Comparison of ENCODE assay signal across 8 mouse cellular contexts in the genomic region with DNA sequence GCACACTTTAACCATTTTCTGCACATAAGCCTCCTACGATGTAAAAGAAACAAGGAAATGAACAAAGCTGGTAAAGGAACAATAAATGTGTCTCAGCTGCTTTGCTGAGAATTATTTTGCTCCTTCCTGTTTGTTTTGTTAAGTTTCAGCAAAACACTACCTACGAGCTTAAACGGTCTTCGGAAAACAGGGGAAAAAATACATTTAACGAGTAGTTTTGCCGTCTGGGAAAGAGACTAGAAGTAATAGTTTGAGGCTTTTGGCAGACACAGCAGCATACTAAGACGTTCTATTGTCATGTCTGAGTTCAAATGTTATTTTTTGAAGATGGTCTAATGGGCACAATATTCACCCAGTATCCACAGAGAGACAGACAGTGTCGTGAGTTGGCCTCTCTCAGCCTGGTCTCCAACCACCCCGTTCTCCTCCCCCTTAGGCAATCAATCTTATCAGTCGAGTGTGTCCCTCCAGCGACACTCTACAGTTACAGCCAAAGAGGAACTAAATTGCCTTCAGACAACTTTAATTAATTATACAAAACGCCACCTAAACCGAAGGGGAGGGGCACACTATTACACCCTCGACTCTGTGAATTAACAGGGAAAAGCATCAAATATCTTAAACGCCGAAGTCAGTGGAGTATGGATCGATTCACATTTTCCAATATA. TPM values are rescaled to one million over a fixed set of nuclear protein-coding genes. Genes with fewer than 3 reads are reported as not detected.
A peak's percentile ranks its signal among the peaks of the same experiment; 100 is the strongest.
DNase-seq lines count a peak whose midpoint lies in the region; ATAC-seq lines count a peak whose summit lies in the region.

No protein-coding gene starts in this region.

- peaks cover 21% of the 10 kb centered on the region for H3K4me1 ChIP-seq in embryonic facial prominence, embryonic 15.5 days
- H3K4me1 ChIP-seq in hindbrain, embryonic 15.5 days (replicated peaks) = peaks cover 14% of the 10 kb centered on the region
- peaks cover 16% of the 10 kb centered on the region for H3K4me1 ChIP-seq in midbrain, embryonic 13.5 days (replicated peaks)

- ATAC-seq in embryonic facial prominence, embryonic 15.5 days (ENCODE audit: insufficient number of reproducible peaks, low FRiP score, low TSS enrichment, low read depth) = no peak
- no peak for ATAC-seq in hindbrain, embryonic 15.5 days (ENCODE audit: low FRiP score, low read depth)
- no peak for ATAC-seq in midbrain, embryonic 13.5 days
- ATAC-seq in activated CD4-positive, CD25-positive, alpha-beta regulatory T cell, adult 4 months = no peak

- H3K36me3 ChIP-seq in embryonic facial prominence, embryonic 15.5 days = no peaks in the 10 kb centered on the region
- H3K36me3 ChIP-seq in hindbrain, embryonic 15.5 days = no peaks in the 10 kb centered on the region
- no peaks in the 10 kb centered on the region for H3K36me3 ChIP-seq in midbrain, embryonic 13.5 days

- no peak overlapping the region for H3K27ac ChIP-seq in embryonic facial prominence, embryonic 15.5 days (replicated peaks)
- peak overlapping the region; percentile 70 for H3K27ac ChIP-seq in hindbrain, embryonic 15.5 days (replicated peaks)
- no peak overlapping the region for H3K27ac ChIP-seq in midbrain, embryonic 13.5 days

- H3K9ac ChIP-seq in embryonic facial prominence, embryonic 15.5 days = peak overlapping the region; percentile 12; the same call in 1 of the 2 replicates
- no peak overlapping the region for H3K9ac ChIP-seq in hindbrain, embryonic 15.5 days
- H3K9ac ChIP-seq in midbrain, embryonic 13.5 days (replicated peaks) = no peak overlapping the region

- H3K4me3 ChIP-seq in embryonic facial prominence, embryonic 15.5 days (replicated peaks) = peak overlapping the region; percentile 61
- H3K4me3 ChIP-seq in hindbrain, embryonic 15.5 days = peak overlapping the region; percentile 59
- peak overlapping the region; percentile 76 for H3K4me3 ChIP-seq in midbrain, embryonic 13.5 days (replicated peaks)

- 30% methylated on average over 17 of the region's 17 CpGs for WGBS in embryonic facial prominence, embryonic 15.5 days
- 35% methylated on average over 17 of the region's 17 CpGs for WGBS in hindbrain, embryonic 15.5 days
- WGBS in midbrain, embryonic 13.5 days = 51% methylated on average over 17 of the region's 17 CpGs

- intact Hi-C loops in heart, postnatal 25 days (cut with DNase I) = loop anchor here (5.0 kb wide), 4 partner anchors 362 to 1368 kb away; no protein-coding TSS in a partner anchor

- H3K9me3 ChIP-seq in embryonic facial prominence, embryonic 15.5 days (replicated peaks) = no peaks in the 10 kb centered on the region
- H3K9me3 ChIP-seq in hindbrain, embryonic 15.5 days = no peaks in the 10 kb centered on the region
- H3K9me3 ChIP-seq in midbrain, embryonic 13.5 days = no peaks in the 10 kb centered on the region

- peak; percentile 90 for DNase-seq in heart, adult 11 months
- no peak for DNase-seq in heart, postnatal 25 days (ENCODE audit: low spot score)
- no peak for DNase-seq in layer of hippocampus, adult 11-12 months (ENCODE audit: low spot score)
- no peak for DNase-seq in cerebellum, adult 8-10 months

- peak overlapping the region; percentile 85 for H3K4me2 ChIP-seq in embryonic facial prominence, embryonic 15.5 days (replicated peaks)
- peak overlapping the region; percentile 84 for H3K4me2 ChIP-seq in hindbrain, embryonic 15.5 days
- peak overlapping the region; percentile 91 for H3K4me2 ChIP-seq in midbrain, embryonic 13.5 days (replicated peaks)

- peaks cover 10% of the 10 kb centered on the region; the same call in 1 of the 2 replicates for H3K27me3 ChIP-seq in embryonic facial prominence, embryonic 15.5 days
- H3K27me3 ChIP-seq in hindbrain, embryonic 15.5 days = no peaks in the 10 kb centered on the region
- H3K27me3 ChIP-seq in midbrain, embryonic 13.5 days = peaks cover 18% of the 10 kb centered on the region

RNA-seq across cellular contexts. Expression of a gene that starts 1.8 kb away (rescaled TPM):
- 1 to 10 TPM; 7.8 to 8.4 TPM for total RNA-seq in heart, postnatal 25 days (2021)
- polyA plus RNA-seq in embryonic facial prominence, embryonic 15.5 days (2015; fragmentation: Nextera tagmentation; extraction: Ambion mirVana) = 25.3 and 26.0 TPM in 2 replicates
- polyA plus RNA-seq in hindbrain, embryonic 15.5 days (2015; fragmentation: Nextera tagmentation; extraction: Ambion mirVana) = 5.8 and 6.3 TPM in 2 replicates
- 3.8 and 4.2 TPM in 2 replicates for polyA plus RNA-seq in midbrain, embryonic 13.5 days (2015; fragmentation: Nextera tagmentation; extraction: Ambion mirVana)
- 1 to 10 TPM; 6.3 to 7.9 TPM for polyA plus RNA-seq in activated CD4-positive, CD25-positive, alpha-beta regulatory T cell, adult 4 months (2017; shearing (Covaris generic))

RNA-seq across cellular contexts. Expression of a gene that starts 12.8 kb away (rescaled TPM):
- total RNA-seq in heart, postnatal 25 days (2021) = not detected
- not detected in 2 replicates for polyA plus RNA-seq in embryonic facial prominence, embryonic 15.5 days (2015; fragmentation: Nextera tagmentation; extraction: Ambion mirVana)
- polyA plus RNA-seq in hindbrain, embryonic 15.5 days (2015; fragmentation: Nextera tagmentation; extraction: Ambion mirVana) = not detected in 2 replicates
- polyA plus RNA-seq in midbrain, embryonic 13.5 days (2015; fragmentation: Nextera tagmentation; extraction: Ambion mirVana) = not detected in 2 replicates
- not detected for polyA plus RNA-seq in activated CD4-positive, CD25-positive, alpha-beta regulatory T cell, adult 4 months (2017; shearing (Covaris generic))
